Mouse (Mus musculus) myocyte (in vitro differentiated cells): ENCODE results near the gene Fat3.

ENCODE experiments used
- CEBPB ChIP-seq: IDR thresholded peaks from 2 replicates; pipeline ENCODE4 v1.6.1; 2011; ENCODE audit warnings: mild to moderate bottlenecking, moderate library complexity; ENCODE audit not compliant: poor library complexity, insufficient read depth, severe bottlenecking
- E2F4 ChIP-seq: IDR thresholded peaks from one replicate; pipeline ENCODE4 v1.6.1; 2011; ENCODE audit warnings: mild to moderate bottlenecking, control low read depth, moderate library complexity; ENCODE audit not compliant: insufficient read depth
- MAX ChIP-seq: IDR thresholded peaks from one replicate; pipeline ENCODE4 v1.6.1; 2011; ENCODE audit warnings: low read depth, mild to moderate bottlenecking, control low read depth
- MYOD1 ChIP-seq, 3 experiments: IDR thresholded peaks; one replicate each; pipeline ENCODE4 v1.6.1; 2011; ENCODE audit warnings: control low read depth in 2 of 3, low read depth in 2 of 3, mild to moderate bottlenecking in 2 of 3, moderate library complexity in 1 of 3; ENCODE audit not compliant: insufficient read length in 2 of 3, control insufficient read depth in 1 of 3
- MYOG ChIP-seq, 3 experiments: IDR thresholded peaks; one replicate each; pipeline ENCODE4 v1.6.1; 2011; ENCODE audit warnings: control low read depth in 2 of 3, low read depth in 2 of 3, mild to moderate bottlenecking in 2 of 3; ENCODE audit not compliant: insufficient read length in 2 of 3, control insufficient read depth in 1 of 3, insufficient read depth in 1 of 3
- POLR2A ChIP-seq: IDR thresholded peaks from one replicate; pipeline ENCODE4 v1.6.1; 2011; ENCODE audit warnings: low read depth, mild to moderate bottlenecking, control low read depth, moderate library complexity; ENCODE audit not compliant: insufficient read length
- POLR2AphosphoS2 ChIP-seq: IDR thresholded peaks from one replicate; pipeline ENCODE4 v1.6.1; 2011; ENCODE audit warnings: low read depth, control low read depth; ENCODE audit not compliant: insufficient read length
- REST ChIP-seq: IDR thresholded peaks from one replicate; pipeline ENCODE4 v1.6.1; 2011; ENCODE audit warnings: mild to moderate bottlenecking, control low read depth, moderate library complexity; ENCODE audit not compliant: insufficient read depth, insufficient read length
- TCF12 ChIP-seq: IDR thresholded peaks from one replicate; pipeline ENCODE4 v1.6.1; 2011; ENCODE audit warnings: mild to moderate bottlenecking, control low read depth; ENCODE audit not compliant: poor library complexity, insufficient read depth, severe bottlenecking
- USF1 ChIP-seq: IDR thresholded peaks from one replicate; pipeline ENCODE4 v1.6.1; 2011; ENCODE audit warnings: low read depth, mild to moderate bottlenecking, control low read depth, moderate library complexity

DNA sequence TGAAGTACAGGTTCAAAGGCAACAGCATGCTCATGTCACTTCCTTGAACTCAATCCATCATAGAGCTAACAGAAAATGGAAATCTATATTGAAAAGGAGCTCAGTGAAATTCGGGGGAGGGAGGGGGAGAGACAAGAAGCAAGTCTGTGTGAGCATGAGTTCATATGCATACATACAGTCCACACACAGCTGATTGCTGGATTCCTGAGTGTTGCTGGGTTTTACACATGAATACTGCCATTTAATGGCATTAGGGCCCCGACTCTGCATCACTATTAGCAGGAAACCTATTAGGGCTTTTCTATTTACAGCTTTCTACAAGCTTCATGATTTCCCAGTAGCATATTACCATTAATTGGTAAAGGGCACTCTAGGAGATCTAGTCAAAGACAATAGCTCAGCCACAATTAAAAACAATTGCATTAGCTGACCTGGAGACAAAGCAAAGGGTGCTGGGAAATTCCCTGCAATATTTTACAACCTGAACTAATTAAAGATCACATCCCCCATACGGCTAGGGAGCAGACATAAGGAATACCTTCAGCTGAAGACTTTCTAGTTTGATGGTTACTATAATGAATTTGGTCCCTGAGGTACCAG, 243.7 kb downstream of the Fat3 start:
- TF ChIP-seq POLR2AphosphoS2, result no peak
- no peak for TF ChIP-seq MYOD1 (IDR thresholded peaks at IDR 0.05; ENCODE audit: control insufficient read depth in 1 of 3, insufficient read length in 2 of 3, low read depth in 2 of 3)
- TF ChIP-seq POLR2A, result no peak
- TF ChIP-seq E2F4, result no peak
- no peak for TF ChIP-seq USF1
- no peak for TF ChIP-seq MYOG (IDR thresholded peaks at IDR 0.05; ENCODE audit: control insufficient read depth in 1 of 3, insufficient read depth in 1 of 3, insufficient read length in 2 of 3, low read depth in 2 of 3)
- no peak for TF ChIP-seq TCF12
- no peak for TF ChIP-seq REST
- TF ChIP-seq CEBPB, result no peak
- TF ChIP-seq MAX, result no peak
